Mouse (Mus musculus) hindbrain, postnatal 0 days (tissue): ENCODE measurements at regions not wholly inside any gene's neighbourhood (a gene's known extent, or its start where the extent isn't known, plus 50 kb on each side); places are given as distances from the start of the nearest gene placed in this dataset.

Experiments used
- ATAC-seq: fragments of 200-750 bp; cut with Nextera tagmentation; 2 replicates; pipeline ENCODE4 v1.8.0; 2017; ENCODE audit warnings: mild to moderate bottlenecking, moderate TSS enrichment, moderate library complexity
- DNase-seq: peaks from one replicate; pipeline ENCODE4 v3.0.0-alpha.2; 2015; ENCODE audit warnings: low spot score
- H3K27ac ChIP-seq: fragments of 300-500 bp; sonication (generic); 2 replicates; pipeline ENCODE4 v1.5.1; 2014; ENCODE audit warnings: mild to moderate bottlenecking
- H3K27me3 ChIP-seq: fragments of 300-500 bp; sonication (generic); 2 replicates; pipeline ENCODE4 v1.6.1; 2014; ENCODE audit warnings: low read length, mixed read lengths; ENCODE audit not compliant: insufficient read depth
- H3K36me3 ChIP-seq: fragments of 300-500 bp; sonication (generic); 2 replicates; pipeline ENCODE4 v1.6.1; 2014; ENCODE audit warnings: low read length, mixed read lengths; ENCODE audit not compliant: insufficient read depth
- H3K4me1 ChIP-seq: fragments of 300-500 bp; sonication (generic); 2 replicates; pipeline ENCODE4 v1.6.1; 2014; ENCODE audit warnings: antibody characterized with exemption, low read length, mixed read lengths; ENCODE audit not compliant: insufficient read depth
- H3K4me2 ChIP-seq: fragments of 300-500 bp; sonication (generic); 2 replicates; pipeline ENCODE4 v1.6.1; 2014; ENCODE audit warnings: low read depth, mild to moderate bottlenecking, low read length, moderate library complexity, mixed read lengths
- H3K4me3 ChIP-seq: fragments of 300-500 bp; sonication (generic); 2 replicates; pipeline ENCODE4 v1.5.1; 2014; ENCODE audit warnings: low read length
- H3K9ac ChIP-seq: fragments of 300-500 bp; sonication (generic); replicated peaks from 2 replicates; pipeline ENCODE4 v1.6.1; 2014; ENCODE audit warnings: mild to moderate bottlenecking, low read length, moderate library complexity, mixed read lengths
- H3K9me3 ChIP-seq: fragments of 300-500 bp; sonication (generic); 2 replicates; pipeline ENCODE4 v1.6.1; 2016; ENCODE audit warnings: low read length, mixed read lengths
- CTCF ChIP-seq: IDR thresholded peaks from 2 replicates; pipeline ENCODE4 v1.5.1; 2016; ENCODE audit warnings: antibody characterized with exemption, control low read depth, low read depth
- WGBS: fragments of 180-500 bp; shearing (Covaris S2); extraction: QIAGEN DNeasy Blood & Tissue Kit; methylation state at CpG from one replicate; pipeline ENCODE4 v1.1.7; 2014; 5-methylcytosine and 5-hydroxymethylcytosine counted together

- Histone ChIP-seq H3K4me3 (no peak overlapping the region), H3K4me1 (no peaks in the 10 kb centered on the region)
Measured at GRCm38 (mm10) chr2:17876942-17877341, 119.8 kb downstream of the H2al2a start.

GRCm38 (mm10) chr2:17876155-17876554, 120.6 kb downstream of the H2al2a start:
- ATAC-seq = no peak
- no peaks in the 10 kb centered on the region for H3K9me3 ChIP-seq
- H3K4me3 ChIP-seq = no peak overlapping the region
- 94% methylated on average over 9 of the region's 9 CpGs for WGBS
- H3K9ac ChIP-seq = no peak overlapping the region
- no peaks in the 10 kb centered on the region for H3K36me3 ChIP-seq
- no peak overlapping the region for H3K4me2 ChIP-seq
- no peaks in the 10 kb centered on the region for H3K4me1 ChIP-seq
- DNase-seq = no peak
- no peaks in the 10 kb centered on the region for H3K27me3 ChIP-seq
- H3K27ac ChIP-seq = no peak overlapping the region
- no peak for TF ChIP-seq CTCF

More at GRCm38 (mm10) chr2:17876942-17877341, 119.8 kb downstream of the H2al2a start:
- no peaks in the 10 kb centered on the region for H3K9me3 ChIP-seq
- 96% methylated on average over 3 of the region's 3 CpGs for WGBS
- ATAC-seq = no peak
- H3K4me2 ChIP-seq = no peak overlapping the region
- no peak for TF ChIP-seq CTCF
- no peak for DNase-seq
- H3K27ac ChIP-seq = no peak overlapping the region
- H3K27me3 ChIP-seq = no peaks in the 10 kb centered on the region
- H3K36me3 ChIP-seq = no peaks in the 10 kb centered on the region
- H3K9ac ChIP-seq = no peak overlapping the region

GRCm38 (mm10) chr2:17870562-17870961, 126.2 kb downstream of the H2al2a start:
- WGBS = 53% methylated on average over 2 of the region's 2 CpGs

GRCm38 (mm10) chr2:17868145-17868544, 128.6 kb downstream of the H2al2a start:
- ATAC-seq (no peak), DNase-seq (no peak)
- H3K4me3 ChIP-seq = no peak overlapping the region
- H3K4me2 ChIP-seq = no peak overlapping the region
- no peaks in the 10 kb centered on the region for H3K27me3 ChIP-seq
- no peak overlapping the region for H3K27ac ChIP-seq
- no peak overlapping the region for H3K9ac ChIP-seq
- H3K4me1 ChIP-seq = no peaks in the 10 kb centered on the region
- H3K9me3 ChIP-seq = no peaks in the 10 kb centered on the region
- 17% methylated on average over 9 of the region's 9 CpGs for whole genome bisulfite sequencing
- H3K36me3 ChIP-seq = no peaks in the 10 kb centered on the region
- no peak for TF ChIP-seq CTCF

More at GRCm38 (mm10) chr2:17870562-17870961, 126.2 kb downstream of the H2al2a start:
- ATAC-seq (no peak), DNase-seq (no peak)
- Histone ChIP-seq H3K27me3 (no peaks in the 10 kb centered on the region), H3K27ac (no peak overlapping the region), H3K4me1 (no peaks in the 10 kb centered on the region), H3K4me3 (no peak overlapping the region), H3K9me3 (no peaks in the 10 kb centered on the region), H3K36me3 (no peaks in the 10 kb centered on the region), H3K9ac (no peak overlapping the region), H3K4me2 (no peak overlapping the region)
- TF ChIP-seq CTCF = no peak

DNA sequence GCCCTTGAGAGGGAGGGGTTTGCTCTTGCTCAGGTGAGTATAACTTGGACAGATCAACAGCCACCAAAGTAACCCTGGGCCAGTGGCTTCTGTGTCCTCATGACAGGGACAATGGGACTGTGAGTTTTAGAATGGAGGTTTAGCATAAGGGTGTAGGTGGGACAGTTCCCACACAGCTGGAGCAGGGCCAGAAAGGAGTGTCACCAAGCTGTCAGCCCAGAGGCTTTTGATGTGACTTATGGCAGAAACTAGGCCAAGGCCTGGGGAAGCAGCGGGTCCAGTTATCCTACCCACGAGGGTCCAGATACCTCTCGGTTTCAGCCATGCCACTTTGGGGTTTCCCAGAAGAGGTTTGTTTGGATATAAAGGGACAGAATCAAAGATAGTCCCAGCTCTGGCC, 129.4 kb downstream of the H2al2a start:
- Histone ChIP-seq H3K9me3 (no peaks in the 10 kb centered on the region), H3K27ac (no peak overlapping the region), H3K4me3 (no peak overlapping the region), H3K4me1 (no peaks in the 10 kb centered on the region), H3K9ac (no peak overlapping the region), H3K27me3 (no peaks in the 10 kb centered on the region), H3K36me3 (no peaks in the 10 kb centered on the region), H3K4me2 (no peak overlapping the region)
- no peak for TF ChIP-seq CTCF
- 67% methylated on average over 3 of the region's 3 CpGs for WGBS
- no peak for ATAC-seq
- DNase-seq = no peak

GRCm38 (mm10) chr2:17861765-17862495, 130.7 kb upstream of the Nebl start:
- peak overlapping the region; percentile 51 for H3K4me2 ChIP-seq
- ATAC-seq (peak; percentile 67), DNase-seq (peak; percentile 48)
- H3K36me3 ChIP-seq = no peaks in the 10 kb centered on the region
- no peaks in the 10 kb centered on the region for H3K27me3 ChIP-seq
- no peak overlapping the region for H3K9ac ChIP-seq
- no peak overlapping the region for H3K27ac ChIP-seq
- peaks cover 12% of the 10 kb centered on the region for H3K4me1 ChIP-seq
- H3K4me3 ChIP-seq = peak overlapping the region; percentile 29
- no peaks in the 10 kb centered on the region for H3K9me3 ChIP-seq
- no peak for TF ChIP-seq CTCF
- whole genome bisulfite sequencing = 17% methylated on average over 10 of the region's 10 CpGs

DNA sequence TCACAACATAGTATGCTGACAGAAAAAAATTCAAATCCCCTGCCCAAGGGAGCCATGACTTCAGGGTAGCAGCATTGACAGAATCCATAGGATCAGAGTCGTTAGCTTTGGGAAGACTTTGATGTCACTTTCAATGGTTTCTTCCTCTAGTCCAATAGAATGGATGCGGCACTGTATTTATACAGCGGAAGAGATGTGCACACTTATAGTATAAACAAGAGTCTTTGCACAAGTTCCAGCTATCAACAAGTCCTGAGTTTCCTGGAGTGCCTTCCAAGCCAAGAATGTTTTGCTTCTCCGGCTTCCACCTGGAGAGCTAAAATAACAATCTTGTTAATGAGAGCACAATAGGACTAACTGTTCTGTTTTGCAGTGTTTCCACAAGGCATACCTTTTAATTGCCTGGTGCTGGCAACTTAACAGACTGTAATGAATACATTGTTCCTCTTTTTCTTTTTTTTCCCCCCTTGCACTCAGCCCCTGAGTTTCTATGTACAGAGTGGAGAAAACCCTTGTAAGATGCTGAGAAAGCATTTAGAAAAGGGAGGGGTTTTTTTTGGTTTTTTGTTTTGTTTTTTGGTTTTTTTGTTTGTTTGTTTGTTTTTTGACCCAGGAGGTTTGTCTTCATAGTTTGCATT, 129.8 kb upstream of the Nebl start:
- Histone ChIP-seq H3K4me3 (peak overlapping the region; percentile 29; the same call in 1 of the 2 replicates), H3K4me2 (peak overlapping the region; percentile 51), H3K9ac (no peak overlapping the region), H3K27me3 (no peaks in the 10 kb centered on the region), H3K9me3 (no peaks in the 10 kb centered on the region), H3K36me3 (no peaks in the 10 kb centered on the region), H3K4me1 (peaks cover 12% of the 10 kb centered on the region), H3K27ac (no peak overlapping the region)
- no peak for TF ChIP-seq CTCF
- DNase-seq (no peak), ATAC-seq (no peak)
- WGBS = 45% methylated on average over 4 of the region's 4 CpGs
